Mouse (Mus musculus): ENCODE measurements at regions not wholly inside any gene's neighbourhood (a gene's known extent, or its start where the extent isn't known, plus 50 kb on each side); places are given as distances from the start of the nearest gene placed in this dataset.

GRCm38 (mm10) chr13:70969596-70969995 lies 128.0 kb upstream of the Adamts16 start:
- Histone ChIP-seq H3K4me1 (replicated peaks; ENCODE audit: control insufficient read depth, insufficient read depth, low read length) (no peaks in the 10 kb centered on the region), H3K27me3 (ENCODE audit: control insufficient read depth, insufficient read depth, low read length) (no peaks in the 10 kb centered on the region), H3K9me3 (ENCODE audit: control insufficient read depth, low read length) (no peaks in the 10 kb centered on the region), H3K27ac (no peak overlapping the region), H3K9ac (no peak overlapping the region), H3K4me3 (replicated peaks; ENCODE audit: low read length) (no peak overlapping the region), H3K4me2 (replicated peaks) (no peak overlapping the region), H3K36me3 (replicated peaks; ENCODE audit: control insufficient read depth, insufficient read depth) (no peaks in the 10 kb centered on the region)
- no peak for DNase-seq (ENCODE audit: low spot score)
- no peak for ATAC-seq (ENCODE audit: low FRiP score)
- WGBS: 93% methylated on average over 9 of the region's 9 CpGs

- DNase-seq (ENCODE audit: low spot score): no peak
- Histone ChIP-seq H3K27me3 (ENCODE audit: control insufficient read depth, insufficient read depth, low read length) (no peaks in the 10 kb centered on the region), H3K27ac (no peak overlapping the region), H3K9ac (no peak overlapping the region), H3K4me3 (replicated peaks; ENCODE audit: low read length) (no peak overlapping the region), H3K4me2 (replicated peaks) (no peak overlapping the region), H3K9me3 (ENCODE audit: control insufficient read depth, low read length) (no peaks in the 10 kb centered on the region), H3K36me3 (replicated peaks; ENCODE audit: control insufficient read depth, insufficient read depth) (no peaks in the 10 kb centered on the region), H3K4me1 (replicated peaks; ENCODE audit: control insufficient read depth, insufficient read depth, low read length) (no peaks in the 10 kb centered on the region)
- 71% methylated on average over 3 of the region's 3 CpGs for WGBS
- no peak for ATAC-seq (ENCODE audit: low FRiP score)
Measured at GRCm38 (mm10) chr13:70967781-70968180, 126.2 kb upstream of the Adamts16 start.

- Histone ChIP-seq H3K9ac (no peak overlapping the region), H3K27ac (no peak overlapping the region), H3K9me3 (ENCODE audit: control insufficient read depth, low read length) (no peaks in the 10 kb centered on the region), H3K4me3 (replicated peaks; ENCODE audit: low read length) (no peak overlapping the region), H3K4me1 (replicated peaks; ENCODE audit: control insufficient read depth, insufficient read depth, low read length) (no peaks in the 10 kb centered on the region), H3K4me2 (replicated peaks) (no peak overlapping the region), H3K36me3 (replicated peaks; ENCODE audit: control insufficient read depth, insufficient read depth) (no peaks in the 10 kb centered on the region), H3K27me3 (ENCODE audit: control insufficient read depth, insufficient read depth, low read length) (no peaks in the 10 kb centered on the region)
- DNase-seq (ENCODE audit: low spot score) (no peak), ATAC-seq (ENCODE audit: low FRiP score) (no peak)
- 70% methylated on average over 2 of the region's 2 CpGs for WGBS
Measured at GRCm38 (mm10) chr13:70963384-70963783, 121.8 kb upstream of the Adamts16 start.

- H3K4me2 ChIP-seq (replicated peaks): no peak overlapping the region
- H3K27me3 ChIP-seq (ENCODE audit: control insufficient read depth, insufficient read depth, low read length): no peaks in the 10 kb centered on the region
- no peaks in the 10 kb centered on the region for H3K36me3 ChIP-seq (replicated peaks; ENCODE audit: control insufficient read depth, insufficient read depth)
- H3K9ac ChIP-seq: no peak overlapping the region
- H3K9me3 ChIP-seq (ENCODE audit: control insufficient read depth, low read length): no peaks in the 10 kb centered on the region
- no peak for ATAC-seq (ENCODE audit: low FRiP score)
- DNase-seq (ENCODE audit: low spot score): no peak
- no peaks in the 10 kb centered on the region for H3K4me1 ChIP-seq (replicated peaks; ENCODE audit: control insufficient read depth, insufficient read depth, low read length)
- H3K4me3 ChIP-seq (replicated peaks; ENCODE audit: low read length): no peak overlapping the region
- 85% methylated on average over 7 of the region's 7 CpGs for WGBS
- H3K27ac ChIP-seq: no peak overlapping the region
Measured at GRCm38 (mm10) chr13:70934309-70935037, 92.9 kb upstream of the Adamts16 start.

- Histone ChIP-seq H3K4me3 (replicated peaks; ENCODE audit: low read length) (no peak overlapping the region), H3K36me3 (replicated peaks; ENCODE audit: control insufficient read depth, insufficient read depth) (no peaks in the 10 kb centered on the region), H3K9ac (no peak overlapping the region), H3K4me2 (replicated peaks) (no peak overlapping the region), H3K27ac (no peak overlapping the region), H3K9me3 (ENCODE audit: control insufficient read depth, low read length) (no peaks in the 10 kb centered on the region), H3K27me3 (ENCODE audit: control insufficient read depth, insufficient read depth, low read length) (no peaks in the 10 kb centered on the region), H3K4me1 (replicated peaks; ENCODE audit: control insufficient read depth, insufficient read depth, low read length) (no peaks in the 10 kb centered on the region)
- no peak for ATAC-seq (ENCODE audit: low FRiP score)
- WGBS: 98% methylated on average over 1 of the region's 1 CpGs
- no peak for DNase-seq (ENCODE audit: low spot score)
Measured at GRCm38 (mm10) chr13:70913834-70914233, 72.2 kb upstream of the Adamts16 start.

- no peaks in the 10 kb centered on the region for H3K36me3 ChIP-seq (replicated peaks; ENCODE audit: control insufficient read depth, insufficient read depth)
- no peak overlapping the region for H3K4me2 ChIP-seq (replicated peaks)
- no peak overlapping the region for H3K9ac ChIP-seq
- H3K27ac ChIP-seq: no peak overlapping the region
- DNase-seq (ENCODE audit: low spot score) (no peak), ATAC-seq (ENCODE audit: low FRiP score) (no peak)
- H3K4me1 ChIP-seq (replicated peaks; ENCODE audit: control insufficient read depth, insufficient read depth, low read length): no peaks in the 10 kb centered on the region
- H3K27me3 ChIP-seq (ENCODE audit: control insufficient read depth, insufficient read depth, low read length): no peaks in the 10 kb centered on the region
- H3K9me3 ChIP-seq (ENCODE audit: control insufficient read depth, low read length): no peaks in the 10 kb centered on the region
- H3K4me3 ChIP-seq (replicated peaks; ENCODE audit: low read length): no peak overlapping the region
Measured at GRCm38 (mm10) chr13:70910934-70911333, 69.3 kb upstream of the Adamts16 start.

- no peak for ATAC-seq (ENCODE audit: low FRiP score)
Measured at GRCm38 (mm10) chr13:70904834-70905233, 63.2 kb upstream of the Adamts16 start.

GRCm38 (mm10) chr13:70903831-70904230 lies 62.2 kb upstream of the Adamts16 start:
- Histone ChIP-seq H3K36me3 (replicated peaks; ENCODE audit: control insufficient read depth, insufficient read depth) (no peaks in the 10 kb centered on the region), H3K27me3 (ENCODE audit: control insufficient read depth, insufficient read depth, low read length) (no peaks in the 10 kb centered on the region), H3K9ac (no peak overlapping the region), H3K4me3 (replicated peaks; ENCODE audit: low read length) (no peak overlapping the region), H3K4me2 (replicated peaks) (no peak overlapping the region), H3K9me3 (ENCODE audit: control insufficient read depth, low read length) (no peaks in the 10 kb centered on the region), H3K4me1 (replicated peaks; ENCODE audit: control insufficient read depth, insufficient read depth, low read length) (no peaks in the 10 kb centered on the region), H3K27ac (no peak overlapping the region)
- 48% methylated on average over 8 of the region's 8 CpGs for WGBS
- DNase-seq (ENCODE audit: low spot score): no peak
- no peak for ATAC-seq (ENCODE audit: low FRiP score)

More at GRCm38 (mm10) chr13:70904834-70905233, 63.2 kb upstream of the Adamts16 start:
- DNase-seq (ENCODE audit: low spot score): no peak
- no peak overlapping the region for H3K4me2 ChIP-seq (replicated peaks)
- H3K27ac ChIP-seq: no peak overlapping the region
- no peaks in the 10 kb centered on the region for H3K9me3 ChIP-seq (ENCODE audit: control insufficient read depth, low read length)
- H3K4me1 ChIP-seq (replicated peaks; ENCODE audit: control insufficient read depth, insufficient read depth, low read length): no peaks in the 10 kb centered on the region
- H3K36me3 ChIP-seq (replicated peaks; ENCODE audit: control insufficient read depth, insufficient read depth): no peaks in the 10 kb centered on the region
- no peaks in the 10 kb centered on the region for H3K27me3 ChIP-seq (ENCODE audit: control insufficient read depth, insufficient read depth, low read length)
- H3K4me3 ChIP-seq (replicated peaks; ENCODE audit: low read length): no peak overlapping the region
- H3K9ac ChIP-seq: no peak overlapping the region

- H3K36me3 ChIP-seq (replicated peaks; ENCODE audit: control insufficient read depth, insufficient read depth): no peaks in the 10 kb centered on the region
- H3K4me3 ChIP-seq (replicated peaks; ENCODE audit: low read length): no peak overlapping the region
- H3K27me3 ChIP-seq (ENCODE audit: control insufficient read depth, insufficient read depth, low read length): no peaks in the 10 kb centered on the region
- H3K9ac ChIP-seq: no peak overlapping the region
- H3K9me3 ChIP-seq (ENCODE audit: control insufficient read depth, low read length): no peaks in the 10 kb centered on the region
- DNase-seq (ENCODE audit: low spot score) (no peak), ATAC-seq (ENCODE audit: low FRiP score) (no peak)
- H3K27ac ChIP-seq: no peak overlapping the region
- no peaks in the 10 kb centered on the region for H3K4me1 ChIP-seq (replicated peaks; ENCODE audit: control insufficient read depth, insufficient read depth, low read length)
- H3K4me2 ChIP-seq (replicated peaks): no peak overlapping the region
- whole genome bisulfite sequencing: 83% methylated on average over 2 of the region's 2 CpGs
Measured at GRCm38 (mm10) chr13:70903150-70903549, 61.5 kb upstream of the Adamts16 start.

- H3K9me3 ChIP-seq (ENCODE audit: control insufficient read depth, low read length): no peaks in the 10 kb centered on the region
- no peak overlapping the region for H3K4me3 ChIP-seq (replicated peaks; ENCODE audit: low read length)
- H3K27ac ChIP-seq: no peak overlapping the region
- 40% methylated on average over 10 of the region's 10 CpGs for WGBS
- no peak for DNase-seq (ENCODE audit: low spot score)
- H3K36me3 ChIP-seq (replicated peaks; ENCODE audit: control insufficient read depth, insufficient read depth): no peaks in the 10 kb centered on the region
- no peak for ATAC-seq (ENCODE audit: low FRiP score)
- H3K4me2 ChIP-seq (replicated peaks): no peak overlapping the region
- H3K27me3 ChIP-seq (ENCODE audit: control insufficient read depth, insufficient read depth, low read length): no peaks in the 10 kb centered on the region
- H3K9ac ChIP-seq: no peak overlapping the region
- H3K4me1 ChIP-seq (replicated peaks; ENCODE audit: control insufficient read depth, insufficient read depth, low read length): no peaks in the 10 kb centered on the region
Measured at GRCm38 (mm10) chr13:70902727-70903126, 61.1 kb upstream of the Adamts16 start.
